Mouse (Mus musculus) MEL (cell line): ENCODE data around the gene Agl.

Source experiments
- CHD1 ChIP-seq: IDR thresholded peaks from 2 replicates; pipeline ENCODE4 v1.6.1; 2012; ENCODE audit warnings: low read depth, mild to moderate bottlenecking, inconsistent platforms, low read length, improper control_type of control experiment
- EP300 ChIP-seq, 2 experiments: IDR thresholded peaks; 2 replicates each; pipeline ENCODE4 v1.6.1; 2011; ENCODE audit warnings: improper control_type of control experiment in 2 of 2, low read length in 2 of 2, low read depth in 1 of 2, mild to moderate bottlenecking in 1 of 2
- MEF2A ChIP-seq: IDR thresholded peaks from 2 replicates; pipeline ENCODE4 v1.6.1; 2014; ENCODE audit warnings: low read depth, mild to moderate bottlenecking, inconsistent platforms, low read length, improper control_type of control experiment; ENCODE audit not compliant: poor library complexity, insufficient replicate concordance, severe bottlenecking; ENCODE audit errors: extremely low read depth
- MYB ChIP-seq: IDR thresholded peaks from 2 replicates; pipeline ENCODE4 v1.6.1; 2011; ENCODE audit warnings: mild to moderate bottlenecking, low read depth, low read length, improper control_type of control experiment
- POLR2A ChIP-seq, 2 experiments: IDR thresholded peaks; 2 replicates each; pipeline ENCODE4 v1.6.1; 2011 to 2012; ENCODE audit warnings: low read length in 2 of 2, mild to moderate bottlenecking in 2 of 2, control low read depth in 1 of 2, improper control_type of control experiment in 1 of 2, low read depth in 1 of 2, moderate library complexity in 1 of 2; ENCODE audit not compliant: control insufficient read depth in 1 of 2, insufficient read depth in 1 of 2, poor library complexity in 1 of 2

DNA sequence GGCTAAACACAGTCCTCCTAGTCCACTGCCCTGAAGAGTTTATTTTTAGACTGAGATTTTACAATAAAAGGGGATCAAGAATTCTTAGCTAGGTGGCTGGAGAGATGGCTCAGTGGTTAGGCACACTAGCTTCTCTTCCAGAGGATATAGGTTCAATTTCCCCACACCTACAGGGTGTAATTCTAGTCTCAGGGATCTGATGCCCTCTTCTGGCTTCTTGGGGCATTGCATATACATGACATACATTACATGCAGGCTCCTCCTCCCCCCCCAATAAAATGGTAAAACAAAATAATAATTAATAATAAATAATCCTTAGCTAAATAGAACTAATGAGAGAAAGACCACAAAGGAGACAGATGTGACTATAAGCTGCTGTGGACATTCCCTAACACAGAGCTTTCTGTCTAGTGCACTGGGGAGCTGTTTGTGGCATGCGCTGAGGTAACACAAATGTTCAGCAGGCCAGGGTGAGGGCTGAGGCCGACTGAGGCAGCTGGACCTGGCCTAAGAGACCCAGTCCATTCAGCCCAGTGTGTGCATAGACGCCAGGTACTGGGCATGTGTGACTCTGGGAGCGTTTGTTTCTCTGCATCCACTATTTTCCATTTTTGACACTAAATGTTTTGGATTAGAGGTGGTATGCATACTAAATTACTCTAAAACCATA is 56.6 kb downstream of the Agl start:
- TF ChIP-seq CHD1 (no peak), MYB (no peak), MEF2A (no peak), POLR2A (IDR thresholded peaks at IDR 0.05; ENCODE audit: control insufficient read depth in 1 of 2, insufficient read depth in 1 of 2, low read depth in 1 of 2, low read length in 2 of 2, poor library complexity in 1 of 2) (no peak), EP300 (IDR thresholded peaks at IDR 0.05; ENCODE audit: low read depth in 1 of 2, low read length in 2 of 2) (no peak)
